Mouse (Mus musculus): ENCODE results near the gene Fbp1.

DNA sequence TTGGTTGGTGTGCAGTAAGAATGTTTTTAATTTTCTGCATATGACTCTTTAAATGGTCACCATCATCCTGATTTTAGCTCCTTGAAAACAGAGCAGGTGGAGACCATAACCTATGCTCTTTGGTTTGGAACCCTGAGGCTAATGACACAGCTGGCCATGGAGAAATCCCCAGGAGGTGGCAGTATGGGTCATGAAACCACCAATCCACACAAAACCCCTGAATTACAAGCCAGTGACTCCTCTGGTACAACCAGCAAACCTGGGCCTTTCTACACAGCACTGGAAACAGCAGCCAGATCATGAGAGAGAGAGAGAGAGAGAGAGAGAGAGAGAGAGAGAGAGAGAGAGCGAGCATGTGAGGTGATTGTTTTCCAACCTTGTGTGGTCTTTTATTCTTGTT is 38.4 kb upstream of the Fbp1 start:
- TF ChIP-seq CTCF (IDR thresholded peaks at IDR 0.05; ENCODE audit: low read depth, low read length), result peak; percentile 41; the same call in 1 of the 2 replicates
- TF ChIP-seq POLR2A (IDR thresholded peaks at IDR 0.05; ENCODE audit: borderline replicate concordance, low read depth, low read length), result no peak

Data from bone marrow macrophage, adult 2 months (primary cell).